Mouse (Mus musculus) B cell, adult (primary cell): ENCODE data around the gene Ccna2. TPM values are rescaled to one million over a fixed set of nuclear protein-coding genes. Genes with fewer than 3 reads are reported as not detected.

Experiments used
- total RNA-seq: library from RNA; stranded (reverse); gene quantifications from 4 replicates; pipeline ENCODE4 v1.2.4, GENCODE M21; 2023; ENCODE audit not compliant: inconsistent age

Gene Ccna2
- 2.4 to 4.2 TPM (median 3.1 TPM) in 4 replicates for total RNA-seq

GRCm38 (mm10) chr3:36571827-36572378 is at the start of gene Ccna2:
Gene Ccna2 (minus strand): TSS chr3:36572150.

GRCm38 (mm10) chr3:36613202-36613907 is 41.4 kb upstream of the Ccna2 start, which contains the start of gene Bbs7:
Gene Bbs7 (minus strand): TSS chr3:36613477.

GRCm38 (mm10) chr3:36552406-36553047 is 19.4 kb downstream of the Ccna2 start, which contains the start of gene Exosc9:
Gene Exosc9 (plus strand): TSS chr3:36552606.

GRCm38 (mm10) chr3:36521073-36522060 is 50.6 kb downstream of the Ccna2 start, which contains the start of gene Gm11549:
Gene Gm11549 (minus strand): TSS chr3:36521813.

Other genes starting within 250 kb of the Ccna2 start
- gene Anxa5, start 96.3 kb downstream of the Ccna2 start, total RNA-seq = 19.0 to 26.1 TPM (median 22.6 TPM) in 4 replicates
- 0.64 to 0.77 TPM in 2 of 4 replicates, not detected in the others for gene 1810062G17Rik, start 96.2 kb downstream of the Ccna2 start, total RNA-seq
- not detected in 4 replicates for gene Gm11549, start 50.3 kb downstream of the Ccna2 start, total RNA-seq
- 37.3 to 40.6 TPM (median 39.4 TPM) in 4 replicates for gene Exosc9, start 19.5 kb downstream of the Ccna2 start, total RNA-seq
- gene Bbs7, start 41.3 kb upstream of the Ccna2 start, total RNA-seq = 0.74 to 3.1 TPM (median 1.0 TPM) in 4 replicates
- gene Trpc3, start 118.0 kb upstream of the Ccna2 start, total RNA-seq = not detected in 4 replicates